Mouse (Mus musculus): ENCODE measurements around the gene Plekhm2. TPM values are rescaled to one million over a fixed set of nuclear protein-coding genes. Genes with fewer than 3 reads are reported as not detected.

Plekhm2 gene
- total and polyA plus RNA-seq, 3 experiments = 6.5 to 15.4 TPM; not detected in 1

DNA sequence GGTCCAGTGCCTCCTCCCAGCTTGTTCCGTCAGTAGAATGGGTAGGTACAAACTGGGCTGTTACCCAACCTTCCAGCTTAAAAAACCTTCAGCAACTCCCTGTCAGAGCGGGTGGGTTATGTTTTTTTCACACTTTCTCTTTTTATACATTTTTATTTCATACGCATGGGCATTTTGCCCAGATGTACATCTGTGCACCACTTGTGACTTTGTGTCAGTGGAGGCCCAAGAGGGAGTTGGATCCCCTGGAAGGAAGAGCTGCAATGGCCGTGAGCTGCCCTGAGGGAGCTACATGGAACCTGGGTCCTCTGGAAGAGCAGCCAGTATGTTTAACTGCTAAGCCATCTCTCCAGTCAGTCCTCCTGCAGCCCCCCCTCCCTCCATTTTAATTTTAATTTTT, 6.7 kb upstream of the Plekhm2 start:
- no peak overlapping the region for H3K27ac ChIP-seq (ENCODE audit: control insufficient read depth, low read depth, low read length)

DNA sequence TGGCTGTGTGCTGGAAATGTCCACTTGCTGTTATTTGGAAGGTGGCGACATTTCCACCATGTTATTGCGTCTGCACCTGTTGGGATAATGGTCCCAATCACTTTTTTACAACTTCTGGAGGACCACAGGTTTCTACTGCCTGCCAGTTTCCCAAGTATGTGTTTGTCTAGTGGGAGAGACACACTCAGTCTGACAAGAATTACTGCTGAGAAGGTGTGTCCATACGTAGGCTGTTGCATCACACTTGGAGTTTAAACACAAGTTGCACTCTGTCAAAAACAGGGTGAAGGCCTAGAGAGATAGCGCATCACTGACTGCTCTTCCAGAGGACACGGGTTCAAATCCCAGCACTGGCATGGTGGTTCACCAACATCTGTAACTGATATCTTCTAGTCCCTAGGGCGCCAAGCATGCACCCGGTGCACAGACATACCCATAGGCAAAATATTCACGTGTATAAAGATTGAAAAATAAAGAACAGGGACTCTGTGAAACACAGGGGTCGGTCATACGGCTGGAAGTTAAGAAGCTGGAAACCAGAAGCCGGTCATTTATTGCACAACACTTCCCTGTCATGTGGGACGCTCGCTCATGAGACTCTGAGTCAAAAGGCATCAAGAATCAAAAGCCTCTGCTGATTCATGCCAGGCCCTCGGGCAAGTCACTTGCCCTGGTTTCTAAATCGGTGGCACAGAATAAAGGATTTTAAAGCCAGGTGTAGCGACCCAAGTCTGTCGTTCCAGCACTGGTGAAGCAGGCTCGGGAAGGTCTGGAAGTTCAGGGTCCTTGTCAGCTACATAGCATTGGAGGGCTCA, 5.4 kb upstream of the Plekhm2 start:
- H3K9ac ChIP-seq (ENCODE audit: control insufficient read depth, low read depth, low read length, poor library complexity, severe bottlenecking) = no peak overlapping the region
- DNase-seq (ENCODE audit: low read depth, low spot score) = no peak
- H3K9me3 ChIP-seq (replicated peaks; ENCODE audit: insufficient read depth, low read length) = no peaks in the 10 kb centered on the region
- H3K4me3 ChIP-seq (ENCODE audit: control insufficient read depth in 1 of 2, insufficient read depth in 1 of 2, low read depth in 2 of 2, low read length in 2 of 2) = no peak overlapping the region
- no peaks in the 10 kb centered on the region for H3K79me2 ChIP-seq (ENCODE audit: control insufficient read depth, insufficient read depth, low read length, poor library complexity)
- H3K27me3 ChIP-seq (ENCODE audit: control insufficient read depth in 1 of 2, insufficient read depth in 2 of 2, low read length in 2 of 2) = no peaks in the 10 kb centered on the region
- H3K36me3 ChIP-seq (ENCODE audit: control insufficient read depth in 1 of 2, insufficient read depth in 2 of 2, low read length in 2 of 2) = no peaks in the 10 kb centered on the region
- peaks cover 0 to 2% of the 10 kb centered on the region in 2 experiments; a peak in 1 of 4 replicates for H3K4me1 ChIP-seq (ENCODE audit: control insufficient read depth in 1 of 2, insufficient read depth in 2 of 2, low read length in 2 of 2)
- TF ChIP-seq USF2 (IDR thresholded peaks at IDR 0.05; ENCODE audit: borderline replicate concordance in 1 of 2, insufficient read depth in 1 of 2, low read depth in 1 of 2, low read length in 2 of 2) = no peak
- no peak for TF ChIP-seq CTCF (IDR thresholded peaks at IDR 0.05 in 2 of 3, conservative IDR thresholded peaks at IDR 0.05 in 1 of 3; ENCODE audit: control insufficient read depth in 1 of 3, insufficient read depth in 1 of 3, low read depth in 2 of 3, low read length in 3 of 3, poor library complexity in 1 of 3, severe bottlenecking in 1 of 3)
- no peak for TF ChIP-seq CHD2 (IDR thresholded peaks at IDR 0.05; ENCODE audit: low read length)
- no peak for TF ChIP-seq NELFE (IDR thresholded peaks at IDR 0.05; ENCODE audit: low read depth, low read length)
- TF ChIP-seq POLR2AphosphoS2 (IDR thresholded peaks at IDR 0.05; ENCODE audit: low read length) = no peak
- no peak for TF ChIP-seq ETS1 (IDR thresholded peaks at IDR 0.05; ENCODE audit: low read depth, low read length)
- no peak for TF ChIP-seq JUND (IDR thresholded peaks at IDR 0.05; ENCODE audit: low read depth, low read length)
- TF ChIP-seq TAL1 (IDR thresholded peaks at IDR 0.05; ENCODE audit: low read length) = no peak
- TF ChIP-seq MYB (IDR thresholded peaks at IDR 0.05; ENCODE audit: low read depth, low read length) = no peak
- no peak for TF ChIP-seq RAD21 (IDR thresholded peaks at IDR 0.05; ENCODE audit: low read depth, low read length)
- TF ChIP-seq POLR2A (IDR thresholded peaks at IDR 0.05; ENCODE audit: control insufficient read depth in 1 of 2, insufficient read depth in 1 of 2, low read depth in 1 of 2, low read length in 2 of 2, poor library complexity in 1 of 2) = no peak
- TF ChIP-seq UBTF (IDR thresholded peaks at IDR 0.05; ENCODE audit: borderline replicate concordance, insufficient read depth, low read depth, low read length) = no peak
- TF ChIP-seq RCOR1 (IDR thresholded peaks at IDR 0.05; ENCODE audit: low read depth, low read length) = no peak
- TF ChIP-seq CHD1 (IDR thresholded peaks at IDR 0.05; ENCODE audit: low read depth, low read length) = no peak
- no peak for TF ChIP-seq MEF2A (IDR thresholded peaks at IDR 0.05; ENCODE audit: extremely low read depth, insufficient replicate concordance, low read depth, low read length, poor library complexity, severe bottlenecking)
- no peak for TF ChIP-seq MAFK (IDR thresholded peaks at IDR 0.05; ENCODE audit: borderline replicate concordance, low read depth, low read length)
- TF ChIP-seq GABPA (IDR thresholded peaks at IDR 0.05; ENCODE audit: low read depth, low read length) = no peak
- no peak overlapping the region for H3K27ac ChIP-seq (ENCODE audit: control insufficient read depth, low read depth, low read length)

More for the DNA sequence above, 6.7 kb upstream of the Plekhm2 start:
- Histone ChIP-seq H3K9ac (ENCODE audit: control insufficient read depth, low read depth, low read length, poor library complexity, severe bottlenecking) (no peak overlapping the region), H3K79me2 (ENCODE audit: control insufficient read depth, insufficient read depth, low read length, poor library complexity) (no peaks in the 10 kb centered on the region), H3K36me3 (ENCODE audit: control insufficient read depth in 1 of 2, insufficient read depth in 2 of 2, low read length in 2 of 2) (peaks cover 0 to 4% of the 10 kb centered on the region in 2 experiments; a peak in 1 of 4 replicates), H3K4me1 (ENCODE audit: control insufficient read depth in 1 of 2, insufficient read depth in 2 of 2, low read length in 2 of 2) (peaks cover 3 to 4% of the 10 kb centered on the region in 2 experiments; a peak in 2 of 4 replicates), H3K4me3 (ENCODE audit: control insufficient read depth in 1 of 2, insufficient read depth in 1 of 2, low read depth in 2 of 2, low read length in 2 of 2) (no peak overlapping the region), H3K27me3 (ENCODE audit: control insufficient read depth in 1 of 2, insufficient read depth in 2 of 2, low read length in 2 of 2) (no peaks in the 10 kb centered on the region), H3K9me3 (replicated peaks; ENCODE audit: insufficient read depth, low read length) (no peaks in the 10 kb centered on the region)
- no peak for DNase-seq (ENCODE audit: low read depth, low spot score)
- TF ChIP-seq MAZ (IDR thresholded peaks at IDR 0.05; ENCODE audit: low read depth, low read length) (no peak), RAD21 (IDR thresholded peaks at IDR 0.05; ENCODE audit: low read depth, low read length) (no peak), KAT2A (conservative IDR thresholded peaks at IDR 0.05; ENCODE audit: low read depth, low read length) (no peak), UBTF (IDR thresholded peaks at IDR 0.05; ENCODE audit: borderline replicate concordance, insufficient read depth, low read depth, low read length) (no peak), HCFC1 (IDR thresholded peaks at IDR 0.05; ENCODE audit: low read depth, low read length) (no peak), TBP (IDR thresholded peaks at IDR 0.05; ENCODE audit: low read depth, low read length) (no peak), MYB (IDR thresholded peaks at IDR 0.05; ENCODE audit: low read depth, low read length) (no peak), ETS1 (IDR thresholded peaks at IDR 0.05; ENCODE audit: low read depth, low read length) (no peak), NELFE (IDR thresholded peaks at IDR 0.05; ENCODE audit: low read depth, low read length) (no peak), MYC (IDR thresholded peaks at IDR 0.05; ENCODE audit: low read depth, low read length) (no peak), GATA1 (IDR thresholded peaks at IDR 0.05; ENCODE audit: low read depth, low read length) (no peak)

Data from MEL (cell line).